Mouse (Mus musculus): ENCODE data around the gene Capza2.

GRCm38 (mm10) chr6:17611352-17612010, 24.6 kb upstream of the Capza2 start:
- TF ChIP-seq CTCF (IDR thresholded peaks at IDR 0.05; ENCODE audit: control insufficient read depth, insufficient read depth, low read length), result no peak
- TF ChIP-seq POLR2A (IDR thresholded peaks at IDR 0.05; ENCODE audit: borderline replicate concordance, control insufficient read depth, low read depth, low read length), result no peak
